Mouse (Mus musculus) CH12.LX (cell line): ENCODE measurements around the gene Ptbp1. TPM values are rescaled to one million over a fixed set of nuclear protein-coding genes. Genes with fewer than 3 reads are reported as not detected.
A peak's percentile ranks its signal among the peaks of the same experiment; 100 is the strongest.

Experiments
- DNase-seq: peaks from one replicate; pipeline ENCODE4 v3.0.0-alpha.2; 2013; ENCODE audit errors: extremely low read depth
- H3K27ac ChIP-seq: 2 replicates; pipeline ENCODE4 v1.5.1; 2012; ENCODE audit warnings: low read depth, mild to moderate bottlenecking, control low read depth, moderate library complexity; ENCODE audit not compliant: insufficient read depth
- H3K27me3 ChIP-seq: replicated peaks from 2 replicates; pipeline ENCODE3; 2012; ENCODE audit warnings: inconsistent platforms
- H3K36me3 ChIP-seq, 2 experiments: replicated peaks in 1 of 2; 2 replicates each; pipeline versions ENCODE3 to v1.6.1; 2012; ENCODE audit warnings: inconsistent platforms in 1 of 2, low read length in 1 of 2, mild to moderate bottlenecking in 1 of 2, mixed read lengths in 1 of 2, moderate library complexity in 1 of 2; ENCODE audit not compliant: control insufficient read depth in 1 of 2, insufficient read depth in 1 of 2
- H3K4me1 ChIP-seq, 2 experiments: 2 replicates each; pipeline ENCODE4 v1.6.1; 2012; ENCODE audit warnings: inconsistent platforms in 1 of 2, moderate library complexity in 1 of 2; ENCODE audit not compliant: insufficient read depth in 2 of 2, control insufficient read depth in 1 of 2
- H3K4me2 ChIP-seq: 2 replicates; pipeline ENCODE4 v1.6.1; 2012; ENCODE audit warnings: low read depth, mild to moderate bottlenecking, control low read depth; ENCODE audit not compliant: poor library complexity, insufficient read depth, severe bottlenecking
- H3K4me3 ChIP-seq, 3 experiments: fragments of 150-350 bp in 1 of 3; sonication (generic) in 1 of 3; replicated peaks in 1 of 3; 2 replicates each; pipeline versions ENCODE3 to v1.5.1; 2011 to 2012; ENCODE audit warnings: low read depth in 2 of 3, low read length in 2 of 3, mild to moderate bottlenecking in 2 of 3, moderate library complexity in 2 of 3, control low read depth in 1 of 3, improper control_type of control experiment in 1 of 3, inconsistent platforms in 1 of 3, mixed read lengths in 1 of 3; ENCODE audit not compliant: poor library complexity in 1 of 3
- H3K79me2 ChIP-seq: replicated peaks from 2 replicates; pipeline ENCODE4 v1.6.1; 2012; ENCODE audit warnings: mild to moderate bottlenecking, moderate library complexity; ENCODE audit not compliant: control insufficient read depth, poor library complexity, insufficient read depth, severe bottlenecking; ENCODE audit errors: extremely low read depth
- H3K9ac ChIP-seq: 2 replicates; pipeline ENCODE4 v1.6.1; 2012; ENCODE audit warnings: low read depth, mild to moderate bottlenecking, control low read depth, moderate library complexity; ENCODE audit not compliant: insufficient read depth
- H3K9me3 ChIP-seq: replicated peaks from 2 replicates; pipeline ENCODE3; 2012; ENCODE audit warnings: low read length, inconsistent platforms, mixed read lengths
- BHLHE40 ChIP-seq: IDR thresholded peaks from 2 replicates; pipeline ENCODE4 v1.6.1; 2011; ENCODE audit warnings: mild to moderate bottlenecking, low read depth, low read length, improper control_type of control experiment
- CHD1 ChIP-seq: IDR thresholded peaks from 2 replicates; pipeline ENCODE4 v1.6.1; 2012; ENCODE audit warnings: low read depth, low read length, improper control_type of control experiment, inconsistent platforms
- CHD2 ChIP-seq: IDR thresholded peaks from 2 replicates; pipeline ENCODE4 v1.6.1; 2011; ENCODE audit warnings: low read length, improper control_type of control experiment
- CTCF ChIP-seq, 2 experiments: IDR thresholded peaks in 1 of 2; conservative IDR thresholded peaks in 1 of 2; 2 replicates each; pipeline ENCODE4 v1.5.1; 2011 to 2012; ENCODE audit warnings: low read depth in 2 of 2, low read length in 2 of 2, improper control_type of control experiment in 1 of 2, inconsistent platforms in 1 of 2, mild to moderate bottlenecking in 1 of 2, moderate library complexity in 1 of 2
- HCFC1 ChIP-seq: IDR thresholded peaks from 2 replicates; pipeline ENCODE4 v1.6.1; 2012; ENCODE audit warnings: low read depth, mild to moderate bottlenecking, inconsistent platforms, low read length, improper control_type of control experiment
- IRF4 ChIP-seq: IDR thresholded peaks from 2 replicates; pipeline ENCODE4 v1.6.1; 2014; ENCODE audit warnings: low read depth, mild to moderate bottlenecking, inconsistent platforms, low read length, improper control_type of control experiment
- JUND ChIP-seq: conservative IDR thresholded peaks from 2 replicates; pipeline ENCODE4 v1.6.1; 2011; ENCODE audit warnings: low read depth, low read length, improper control_type of control experiment
- MAX ChIP-seq: IDR thresholded peaks from 2 replicates; pipeline ENCODE4 v1.6.1; 2011; ENCODE audit warnings: low read length, improper control_type of control experiment
- MXI1 ChIP-seq: IDR thresholded peaks from 2 replicates; pipeline ENCODE4 v1.6.1; 2011; ENCODE audit warnings: mild to moderate bottlenecking, low read depth, low read length, improper control_type of control experiment
- NELFE ChIP-seq: IDR thresholded peaks from 2 replicates; pipeline ENCODE4 v1.6.1; 2011; ENCODE audit warnings: low read depth, low read length, improper control_type of control experiment
- POLR2A ChIP-seq: IDR thresholded peaks from 2 replicates; pipeline ENCODE4 v1.6.1; 2011; ENCODE audit warnings: low read depth, mild to moderate bottlenecking, improper control_type of control experiment, low read length
- RAD21 ChIP-seq: IDR thresholded peaks from 2 replicates; pipeline ENCODE4 v1.6.1; 2011; ENCODE audit warnings: low read depth, mild to moderate bottlenecking, low read length, improper control_type of control experiment, moderate library complexity
- SMC3 ChIP-seq: IDR thresholded peaks from 2 replicates; pipeline ENCODE4 v1.6.1; 2011; ENCODE audit warnings: low read depth, low read length, improper control_type of control experiment
- TCF12 ChIP-seq: IDR thresholded peaks from 2 replicates; pipeline ENCODE4 v1.6.1; 2014; ENCODE audit warnings: low read depth, mild to moderate bottlenecking, inconsistent platforms, low read length, improper control_type of control experiment
- ZC3H11A ChIP-seq: IDR thresholded peaks from 2 replicates; pipeline ENCODE4 v1.6.1; 2012; ENCODE audit warnings: low read depth, mild to moderate bottlenecking, inconsistent platforms, low read length, improper control_type of control experiment
- ZKSCAN1 ChIP-seq: IDR thresholded peaks from 2 replicates; pipeline ENCODE4 v1.6.1; 2012; ENCODE audit warnings: low read depth, inconsistent platforms, low read length, improper control_type of control experiment, borderline replicate concordance
- ZNF384 ChIP-seq: IDR thresholded peaks from 2 replicates; pipeline ENCODE4 v1.6.1; 2012; ENCODE audit warnings: low read depth, low read length, improper control_type of control experiment, inconsistent platforms
- dilution Hi-C: fragments of 300-500 bp; cut with MboI; formaldehyde crosslinking; loops from 2 replicates; pipeline ENCODE4 v1.14.3; 2020; ENCODE audit warnings: low sequenced_read_pairs; ENCODE audit not compliant: extremely low pct_unique_long_range_greater_than_20kb, extremely low pct_ligation_motif_present
- in situ Hi-C: fragments of 300-500 bp; cut with MboI; formaldehyde crosslinking; loops from 3 replicates; pipeline ENCODE4 v1.14.3; 2019; ENCODE audit warnings: low sequenced_read_pairs, low pct_ligation_motif_present, low pct_unique_long_range_greater_than_20kb, mixed read lengths
- polyA plus RNA-seq: library from polyadenylated mRNA; unstranded; fragments of >175 nt; gene quantifications from 2 replicates; pipeline ENCODE4 v1.2.1, GENCODE M21; 2012; ENCODE audit warnings: low read depth; ENCODE audit not compliant: insufficient read length
- total RNA-seq, 2 experiments: library from RNA; depleted of rRNA; stranded (reverse); fragments of 300-350 nt in 1 of 2; fragments of >200 nt in 1 of 2; gene quantifications; 2 replicates each; pipeline ENCODE4 v1.2.3; 2012 to 2014

The Ptbp1 gene
- total and polyA plus RNA-seq, 3 experiments: 252 to 497 (median 284) TPM

DNA sequence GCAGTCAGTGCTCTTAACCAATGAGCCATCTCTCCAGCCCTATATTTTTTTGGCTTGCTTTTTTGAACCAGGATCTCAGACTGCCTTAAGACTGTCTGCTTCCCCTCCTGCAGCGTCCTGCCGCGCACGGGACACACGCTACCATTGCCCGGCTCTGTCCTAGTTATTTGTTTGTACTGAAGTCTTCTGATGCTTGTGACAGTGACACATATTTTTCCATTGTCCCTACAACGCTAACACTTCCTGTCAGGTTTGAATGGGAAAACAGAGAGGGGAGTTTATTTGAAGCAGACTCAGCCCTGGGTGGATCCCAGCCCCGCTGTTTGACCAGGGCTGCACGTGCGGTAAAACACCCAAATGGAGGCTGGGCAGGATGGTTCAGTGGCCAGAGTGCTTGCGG lies 45.5 kb upstream of the Ptbp1 start:
- no peaks in the 10 kb centered on the region for H3K36me3 ChIP-seq
- TF ChIP-seq CHD2: no peak
- no peak for TF ChIP-seq JUND
- no peak for TF ChIP-seq NELFE
- no peak for TF ChIP-seq RAD21
- no peak for TF ChIP-seq POLR2A
- TF ChIP-seq IRF4: no peak
- TF ChIP-seq MXI1: no peak
- TF ChIP-seq HCFC1: no peak
- TF ChIP-seq ZNF384: no peak
- no peak for TF ChIP-seq CHD1
- TF ChIP-seq BHLHE40: no peak
- no peak for TF ChIP-seq ZC3H11A
- TF ChIP-seq ZKSCAN1: no peak
- TF ChIP-seq MAX: no peak
- H3K4me1 ChIP-seq: peaks cover 0 to 12% of the 10 kb centered on the region in 2 experiments; a peak in 2 of 4 replicates
- no peak overlapping the region for H3K27ac ChIP-seq
- peaks cover 30% of the 10 kb centered on the region for H3K27me3 ChIP-seq
- H3K9me3 ChIP-seq: no peaks in the 10 kb centered on the region
- no peaks in the 10 kb centered on the region for H3K79me2 ChIP-seq
- no peak overlapping the region for H3K4me2 ChIP-seq
- H3K4me3 ChIP-seq: no peak overlapping the region
- in situ Hi-C loops (no loop called here), dilution Hi-C loops (no loop called here)
- H3K9ac ChIP-seq: no peak overlapping the region
- DNase-seq: no peak

- TF ChIP-seq TCF12 (no peak), ZNF384 (no peak), SMC3 (peak; percentile 83), CTCF (conservative IDR thresholded peaks at IDR 0.05 in 1 of 2, IDR thresholded peaks at IDR 0.05 in 1 of 2; ENCODE audit: low read depth in 2 of 2, low read length in 2 of 2) (peak; percentile 90 to 93), RAD21 (peak; percentile 87)
- in situ Hi-C loops: loop anchor here (5.0 kb wide), 1 partner anchor 120 kb away; no protein-coding TSS in a partner anchor
Observed at GRCm38 (mm10) chr10:79811736-79812637, 42.2 kb upstream of the Ptbp1 start.

More at GRCm38 (mm10) chr10:79811736-79812637, 42.2 kb upstream of the Ptbp1 start:
- peaks cover 27% of the 10 kb centered on the region for H3K27me3 ChIP-seq
- no peak overlapping the region for H3K4me2 ChIP-seq
- no peaks in the 10 kb centered on the region for H3K79me2 ChIP-seq
- H3K4me3 ChIP-seq: no peak overlapping the region
- H3K9ac ChIP-seq: no peak overlapping the region
- DNase-seq: peak; percentile 49
- no peaks in the 10 kb centered on the region for H3K36me3 ChIP-seq
- dilution Hi-C loops: no loop called here
- no peaks in the 10 kb centered on the region for H3K9me3 ChIP-seq
- peaks cover 3 to 12% of the 10 kb centered on the region in 2 experiments; a peak in 3 of 4 replicates for H3K4me1 ChIP-seq
- H3K27ac ChIP-seq: no peak overlapping the region
